Mouse (Mus musculus) intestine, postnatal 0 days (tissue): ENCODE measurements around the gene Fam168b. TPM values are rescaled to one million over a fixed set of nuclear protein-coding genes. Genes with fewer than 3 reads are reported as not detected.

Experiments
- ATAC-seq: fragments of 200-750 bp; cut with Nextera tagmentation; 2 replicates; pipeline ENCODE4 v1.8.0; 2017; ENCODE audit warnings: mild to moderate bottlenecking, moderate TSS enrichment, moderate library complexity
- H3K27ac ChIP-seq: fragments of 300-500 bp; sonication (generic); 2 replicates; pipeline ENCODE4 v1.5.1; 2014; ENCODE audit warnings: mild to moderate bottlenecking, low read depth, low read length, moderate library complexity
- H3K27me3 ChIP-seq: fragments of 300-500 bp; sonication (generic); replicated peaks from 2 replicates; pipeline ENCODE4 v1.6.1; 2014; ENCODE audit warnings: low read length, mixed read lengths; ENCODE audit not compliant: control insufficient read depth, insufficient read depth
- H3K36me3 ChIP-seq: fragments of 300-500 bp; sonication (generic); 2 replicates; pipeline ENCODE4 v1.6.1; 2014; ENCODE audit warnings: mild to moderate bottlenecking, moderate library complexity; ENCODE audit not compliant: control insufficient read depth, insufficient read depth
- H3K4me1 ChIP-seq: fragments of 300-500 bp; sonication (generic); replicated peaks from 2 replicates; pipeline ENCODE4 v1.6.1; 2014; ENCODE audit warnings: antibody characterized with exemption, low read length, mixed read lengths; ENCODE audit not compliant: control insufficient read depth, insufficient read depth
- H3K4me2 ChIP-seq: fragments of 300-500 bp; sonication (generic); replicated peaks from 2 replicates; pipeline ENCODE4 v1.6.1; 2014; ENCODE audit warnings: low read depth, mild to moderate bottlenecking, moderate library complexity
- H3K4me3 ChIP-seq: fragments of 300-500 bp; sonication (generic); 2 replicates; pipeline ENCODE4 v1.5.1; 2014; ENCODE audit warnings: low read depth, low read length
- H3K9ac ChIP-seq: fragments of 300-500 bp; sonication (generic); 2 replicates; pipeline ENCODE4 v1.6.1; 2014; ENCODE audit warnings: mild to moderate bottlenecking, low read depth, low read length
- H3K9me3 ChIP-seq: fragments of 300-500 bp; sonication (generic); 2 replicates; pipeline ENCODE4 v1.6.1; 2016; ENCODE audit warnings: mixed run types; ENCODE audit not compliant: control insufficient read depth
- CTCF ChIP-seq: sonication (generic); IDR thresholded peaks from 2 replicates; pipeline ENCODE4 v1.5.1; 2016; ENCODE audit warnings: low read depth, mild to moderate bottlenecking, control low read depth, antibody characterized with exemption, moderate library complexity
- WGBS: fragments of 180-500 bp; shearing (Covaris S2); extraction: QIAGEN DNeasy Blood & Tissue Kit; methylation state at CpG from one replicate; pipeline ENCODE4 v1.1.7; 2014; 5-methylcytosine and 5-hydroxymethylcytosine counted together
- polyA plus RNA-seq: library from polyadenylated mRNA; unstranded; fragments of >200 nt; fragmentation: Nextera tagmentation; extraction: Ambion mirVana; gene quantifications from 2 replicates; pipeline ENCODE4 v1.2.1, GENCODE M21; 2015

Fam168b gene
- polyA plus RNA-seq, 1 experiment from 2014 or later: 22.4 TPM

DNA sequence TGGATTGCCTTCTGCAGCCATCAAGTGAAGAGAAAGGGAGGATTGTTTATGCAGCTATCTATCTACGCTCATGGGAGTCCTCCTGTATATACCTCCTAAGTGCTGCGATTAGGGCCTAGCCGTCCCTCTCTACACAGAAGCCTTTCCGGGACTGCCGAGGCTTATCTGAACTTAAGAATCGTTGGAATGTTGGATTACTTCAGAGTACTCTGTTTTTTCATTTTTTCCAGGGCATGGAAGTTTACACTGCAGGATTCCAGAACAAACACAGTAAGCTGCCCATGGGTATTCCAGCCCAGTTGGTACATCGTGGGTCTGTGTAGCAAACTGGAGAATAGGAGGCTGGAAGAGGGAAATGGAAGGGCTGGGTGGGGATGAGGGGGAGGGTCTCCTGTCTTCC, 21.4 kb upstream of the Fam168b start:
- Histone ChIP-seq H3K9me3 (no peaks in the 10 kb centered on the region), H3K4me2 (no peak overlapping the region), H3K4me1 (0 out of 2 replicates have a peak, but pooled peaks cover 3% of the 10 kb centered on the region), H3K36me3 (peaks cover 59% of the 10 kb centered on the region), H3K4me3 (no peak overlapping the region), H3K9ac (no peak overlapping the region), H3K27me3 (no peaks in the 10 kb centered on the region), H3K27ac (no peak overlapping the region)
- ATAC-seq: no peak
- TF ChIP-seq CTCF: no peak
- 39% methylated on average over 7 of the region's 7 CpGs for WGBS

GRCm38 (mm10) chr1:34863323-34863722, 20.5 kb upstream of the Fam168b start:
- Histone ChIP-seq H3K4me3 (no peak overlapping the region), H3K4me2 (no peak overlapping the region), H3K36me3 (peaks cover 51% of the 10 kb centered on the region), H3K27ac (no peak overlapping the region), H3K9me3 (no peaks in the 10 kb centered on the region), H3K4me1 (peaks cover 3% of the 10 kb centered on the region; the same call in 1 of the 2 replicates), H3K27me3 (no peaks in the 10 kb centered on the region), H3K9ac (no peak overlapping the region)
- 87% methylated on average over 7 of the region's 7 CpGs for WGBS
- TF ChIP-seq CTCF: no peak
- no peak for ATAC-seq

- Histone ChIP-seq H3K9me3 (no peaks in the 10 kb centered on the region), H3K36me3 (peaks cover 47% of the 10 kb centered on the region), H3K4me3 (no peak overlapping the region), H3K4me1 (peaks cover 3% of the 10 kb centered on the region; the same call in 1 of the 2 replicates), H3K4me2 (no peak overlapping the region), H3K27me3 (no peaks in the 10 kb centered on the region), H3K9ac (no peak overlapping the region), H3K27ac (no peak overlapping the region)
- TF ChIP-seq CTCF: no peak
- ATAC-seq: no peak
- 90% methylated on average over 13 of the region's 13 CpGs for WGBS
Measured at GRCm38 (mm10) chr1:34862877-34863276, 20.0 kb upstream of the Fam168b start.

DNA sequence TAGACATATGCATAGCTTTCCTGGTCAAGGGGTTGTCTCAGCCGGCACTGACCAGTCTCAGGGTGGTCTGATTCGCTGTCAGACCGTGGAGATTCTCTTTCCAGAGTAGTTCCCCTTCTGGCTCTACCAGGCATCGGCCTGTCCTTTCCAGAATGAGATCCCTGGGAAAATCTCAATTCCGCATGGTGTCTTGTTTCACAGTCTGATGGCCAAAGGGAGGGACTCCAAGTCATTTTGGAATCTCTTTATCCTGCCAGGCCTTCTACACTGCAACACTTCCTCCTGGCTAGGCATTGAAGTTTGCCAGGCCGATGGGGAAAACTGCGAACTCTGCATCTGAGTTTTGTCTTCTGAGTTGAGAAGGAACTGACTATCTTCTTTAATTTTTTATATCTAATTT, 17.3 kb upstream of the Fam168b start:
- no peak overlapping the region for H3K9ac ChIP-seq
- no peak for TF ChIP-seq CTCF
- 91% methylated on average over 7 of the region's 7 CpGs for WGBS
- no peaks in the 10 kb centered on the region for H3K27me3 ChIP-seq
- H3K27ac ChIP-seq: no peak overlapping the region
- no peaks in the 10 kb centered on the region for H3K9me3 ChIP-seq
- ATAC-seq: no peak
- H3K4me1 ChIP-seq: peaks cover 3% of the 10 kb centered on the region; the same call in 1 of the 2 replicates
- H3K36me3 ChIP-seq: peaks cover 34% of the 10 kb centered on the region; the same call in 1 of the 2 replicates
- no peak overlapping the region for H3K4me3 ChIP-seq
- no peak overlapping the region for H3K4me2 ChIP-seq

GRCm38 (mm10) chr1:34859761-34860160, 16.9 kb upstream of the Fam168b start:
- 83% methylated on average over 3 of the region's 3 CpGs for WGBS
- ATAC-seq: no peak

GRCm38 (mm10) chr1:34858671-34859070, 15.8 kb upstream of the Fam168b start:
- Histone ChIP-seq H3K9ac (0 out of 2 replicates have a peak overlapping the region, but pooled peaks have one; percentile 17), H3K27me3 (no peaks in the 10 kb centered on the region), H3K36me3 (peaks cover 19% of the 10 kb centered on the region; the same call in 1 of the 2 replicates), H3K27ac (peak overlapping the region; percentile 82), H3K4me2 (peak overlapping the region; percentile 32; the same call in 1 of the 2 replicates), H3K4me3 (no peak overlapping the region), H3K4me1 (peaks cover 3% of the 10 kb centered on the region; the same call in 1 of the 2 replicates), H3K9me3 (no peaks in the 10 kb centered on the region)
- TF ChIP-seq CTCF: no peak
- ATAC-seq: peak; percentile 92
- WGBS: 32% methylated on average over 5 of the region's 5 CpGs

More at GRCm38 (mm10) chr1:34859761-34860160, 16.9 kb upstream of the Fam168b start:
- H3K4me1 ChIP-seq: peaks cover 3% of the 10 kb centered on the region; the same call in 1 of the 2 replicates
- no peaks in the 10 kb centered on the region for H3K27me3 ChIP-seq
- H3K4me3 ChIP-seq: no peak overlapping the region
- H3K9me3 ChIP-seq: no peaks in the 10 kb centered on the region
- H3K36me3 ChIP-seq: peaks cover 29% of the 10 kb centered on the region; the same call in 1 of the 2 replicates
- no peak overlapping the region for H3K9ac ChIP-seq
- TF ChIP-seq CTCF: no peak
- no peak overlapping the region for H3K27ac ChIP-seq
- no peak overlapping the region for H3K4me2 ChIP-seq
